Mouse (Mus musculus): Measurements from ENCODE around the gene Egfl7. TPM values are rescaled to one million over a fixed set of nuclear protein-coding genes. Genes with fewer than 3 reads are reported as not detected.
A peak's percentile ranks its signal among the peaks of the same experiment; 100 is the strongest.

The Egfl7 gene
- total RNA-seq, 2 experiments from 2014 or later: 72.2 to 74.3 TPM

GRCm38 (mm10) chr2:26588573-26588972 is 8.8 kb downstream of the Egfl7 start:
- TF ChIP-seq CTCF (conservative IDR thresholded peaks at IDR 0.05): no peak
- peak overlapping the region; percentile 22 for H3K4me3 ChIP-seq
- no peak for DNase-seq (ENCODE audit: low spot score in 2 of 2)
- no peak overlapping the region for H3K27ac ChIP-seq

- DNase-seq (ENCODE audit: low spot score in 2 of 2): no peak
- Histone ChIP-seq H3K4me3 (peak overlapping the region; percentile 22), H3K27ac (no peak overlapping the region)
- TF ChIP-seq CTCF (conservative IDR thresholded peaks at IDR 0.05): no peak
Measured at GRCm38 (mm10) chr2:26589284-26589683, 9.5 kb downstream of the Egfl7 start.

GRCm38 (mm10) chr2:26590282-26590681 is 10.5 kb downstream of the Egfl7 start:
- H3K27ac ChIP-seq: no peak overlapping the region
- TF ChIP-seq CTCF (conservative IDR thresholded peaks at IDR 0.05): no peak
- DNase-seq (ENCODE audit: low spot score in 2 of 2): no peak
- peak overlapping the region; percentile 22; the same call in 1 of the 2 replicates for H3K4me3 ChIP-seq

DNA sequence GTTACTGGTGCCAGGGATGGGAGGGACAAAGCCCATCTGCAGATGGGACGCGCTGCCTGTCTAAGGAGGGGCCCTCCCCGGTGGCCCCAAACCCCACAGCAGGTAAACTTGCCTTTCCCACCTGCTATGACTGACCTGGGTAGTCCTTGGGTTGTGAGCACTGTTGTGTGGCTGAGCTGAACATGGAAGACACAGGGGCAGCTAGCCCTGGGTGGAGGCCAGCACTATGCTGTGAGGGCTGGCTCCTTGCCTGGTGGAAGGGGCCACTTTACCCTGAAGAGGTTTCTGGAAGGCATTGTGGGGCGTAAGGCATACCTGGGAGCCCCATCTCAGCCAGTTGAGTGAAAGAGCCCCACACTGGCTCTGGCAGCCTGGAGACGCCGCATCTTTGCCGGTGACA is 11.1 kb downstream of the Egfl7 start:
- H3K27ac ChIP-seq: no peak overlapping the region
- TF ChIP-seq CTCF (conservative IDR thresholded peaks at IDR 0.05): no peak
- no peak overlapping the region; the same call in 1 of the 2 replicates for H3K4me3 ChIP-seq
- no peak for DNase-seq (ENCODE audit: low spot score in 2 of 2)

DNA sequence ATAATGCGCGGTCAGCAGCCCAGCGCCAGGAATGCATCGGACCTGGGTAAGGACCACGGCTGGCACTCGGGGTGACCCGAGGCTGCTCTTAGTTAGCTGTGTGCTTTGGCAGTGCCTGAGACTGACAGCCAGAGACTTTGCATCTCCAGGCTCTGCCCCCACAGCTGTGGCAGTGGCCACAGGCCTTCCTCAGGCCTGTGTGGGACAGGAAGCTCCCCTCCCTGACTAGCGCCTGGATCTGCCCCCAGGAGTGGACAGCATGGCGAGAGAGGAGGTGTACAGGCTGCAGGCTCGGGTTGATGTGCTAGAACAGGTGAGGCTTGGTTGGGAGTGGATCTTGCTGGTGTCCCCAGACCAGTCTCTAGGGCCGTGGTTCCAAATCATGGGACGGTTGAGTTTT is 11.6 kb downstream of the Egfl7 start:
- H3K4me3 ChIP-seq: no peak overlapping the region; the same call in 1 of the 2 replicates
- DNase-seq (ENCODE audit: low spot score in 2 of 2): no peak
- TF ChIP-seq CTCF (conservative IDR thresholded peaks at IDR 0.05): no peak
- no peak overlapping the region for H3K27ac ChIP-seq

DNA sequence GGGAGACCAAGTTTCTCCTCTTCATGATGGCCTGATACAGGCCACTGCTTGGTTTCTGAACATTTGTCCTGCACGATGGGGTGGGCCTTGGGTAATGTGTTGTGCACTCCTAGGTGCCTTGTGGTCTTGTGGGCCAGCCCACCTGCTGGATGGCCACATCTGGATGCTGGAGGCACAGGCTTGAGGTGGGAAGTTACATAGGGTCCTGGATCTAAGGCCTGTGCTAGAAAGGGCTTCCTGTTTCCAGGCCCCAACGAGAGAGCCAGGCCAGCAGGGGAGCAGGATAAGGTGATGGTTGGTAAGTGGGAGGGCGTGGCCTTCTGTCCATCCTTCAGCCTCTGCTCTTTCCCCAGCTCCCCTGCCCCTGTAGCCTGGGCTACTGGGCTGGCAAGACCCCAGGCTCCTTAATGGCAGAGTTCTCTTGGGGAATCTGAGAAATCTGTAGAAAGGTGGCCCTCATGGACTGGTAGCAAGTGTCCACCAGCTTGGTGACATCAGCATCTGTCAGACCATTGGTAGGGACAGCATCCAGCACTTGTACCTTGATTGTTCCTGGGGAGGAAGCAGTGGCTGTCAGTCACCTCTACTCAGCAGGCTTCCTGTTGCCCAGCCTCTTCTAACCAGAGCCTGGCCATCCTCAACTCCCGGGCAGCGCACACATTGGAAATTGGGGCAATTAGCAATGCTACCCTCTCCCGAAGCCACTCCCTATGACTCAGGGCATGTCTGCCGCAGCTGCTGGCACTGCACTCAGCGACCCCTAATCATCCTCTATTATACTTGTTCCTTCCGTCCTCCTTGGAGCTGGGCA is 13.6 kb downstream of the Egfl7 start:
- no peak for TF ChIP-seq CTCF (conservative IDR thresholded peaks at IDR 0.05)
- no peak overlapping the region for H3K4me3 ChIP-seq
- no peak overlapping the region for H3K27ac ChIP-seq
- DNase-seq (ENCODE audit: low spot score in 2 of 2): no peak

DNA sequence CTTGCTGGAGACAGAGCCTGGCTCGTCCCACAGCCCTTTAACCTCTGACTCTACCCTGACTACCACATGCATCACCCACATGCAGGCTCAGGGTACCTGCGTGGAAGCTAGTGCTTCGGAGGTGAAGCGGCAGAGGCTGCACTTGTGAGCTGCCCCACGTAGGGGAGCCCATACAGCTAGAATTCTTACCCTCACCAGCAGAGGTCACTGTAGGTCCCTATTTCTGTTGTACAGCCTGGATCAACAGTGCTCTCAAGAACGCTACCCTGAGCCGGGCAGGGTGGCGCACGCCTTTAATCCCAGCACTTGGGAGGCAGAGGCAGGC is 14.2 kb downstream of the Egfl7 start:
- TF ChIP-seq CTCF (conservative IDR thresholded peaks at IDR 0.05): peak; percentile 74
- no peak overlapping the region for H3K27ac ChIP-seq
- H3K4me3 ChIP-seq: no peak overlapping the region
- peak in 1 of 2 experiments; percentile 35 for DNase-seq (ENCODE audit: low spot score in 2 of 2)

DNA sequence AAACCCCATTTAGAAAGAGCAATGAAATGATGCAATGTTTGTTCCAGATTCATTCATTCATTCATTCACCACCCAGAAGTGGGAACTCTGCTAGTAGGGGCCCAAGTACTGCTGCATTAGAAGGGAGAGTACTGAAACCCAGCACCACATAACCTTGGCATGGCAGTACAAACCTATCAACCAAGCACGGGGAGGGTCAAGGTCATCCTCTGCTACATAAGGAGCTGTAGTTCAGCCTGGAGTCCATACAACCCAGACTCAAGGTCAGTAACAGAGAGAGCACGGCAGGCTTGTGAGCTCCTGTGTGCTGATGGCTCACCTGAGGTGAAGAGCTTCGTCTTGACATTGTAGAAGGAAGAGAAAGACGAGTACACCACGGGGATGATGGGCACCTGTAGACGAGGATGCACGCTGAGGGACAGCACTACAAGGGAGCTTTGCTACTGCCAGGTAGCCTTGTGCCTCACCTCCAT is 14.7 kb downstream of the Egfl7 start:
- Histone ChIP-seq H3K4me3 (no peak overlapping the region), H3K27ac (no peak overlapping the region)
- no peak for DNase-seq (ENCODE audit: low spot score in 2 of 2)
- TF ChIP-seq CTCF (conservative IDR thresholded peaks at IDR 0.05): no peak

DNA sequence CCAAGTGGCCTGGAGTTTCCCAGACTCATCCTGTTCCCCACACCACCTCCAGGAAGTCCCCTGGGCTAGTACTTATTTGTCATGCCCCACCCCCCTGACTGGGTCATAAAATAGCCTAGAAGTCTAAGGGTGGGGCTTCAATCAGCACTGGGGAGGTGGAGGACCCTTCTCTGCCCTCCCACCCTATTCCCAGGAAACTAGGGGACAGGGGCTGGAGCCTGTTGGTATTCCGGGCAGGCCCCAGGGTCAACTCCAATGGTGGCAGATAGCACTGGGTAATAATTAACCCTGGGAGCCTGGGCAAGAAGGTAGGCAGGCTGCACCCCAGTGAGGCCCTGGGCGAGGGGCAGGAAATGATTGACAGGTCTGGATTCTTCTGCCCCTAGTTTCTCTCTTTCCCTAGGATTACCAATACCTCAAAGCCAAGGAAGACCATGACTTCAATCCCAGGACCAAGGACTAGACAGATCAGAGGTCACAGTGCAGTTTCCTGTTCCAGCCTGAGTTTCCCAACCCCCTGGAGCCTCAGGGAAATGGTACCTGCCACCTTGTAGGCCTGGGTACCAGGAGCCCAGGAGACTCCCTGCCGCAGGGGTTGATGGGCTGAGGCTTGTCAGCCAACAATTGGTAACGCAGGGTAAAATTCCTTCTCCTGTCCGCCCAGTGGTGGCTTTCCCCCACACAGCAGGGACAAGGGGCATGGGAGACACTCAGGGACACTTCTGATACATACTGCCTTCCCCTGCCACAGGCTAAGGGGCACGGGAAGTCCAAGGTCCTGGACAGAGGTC is 15.3 kb downstream of the Egfl7 start:
- Histone ChIP-seq H3K27ac (no peak overlapping the region), H3K4me3 (no peak overlapping the region)
- DNase-seq (ENCODE audit: low spot score in 2 of 2): no peak
- no peak for TF ChIP-seq CTCF (conservative IDR thresholded peaks at IDR 0.05)

DNA sequence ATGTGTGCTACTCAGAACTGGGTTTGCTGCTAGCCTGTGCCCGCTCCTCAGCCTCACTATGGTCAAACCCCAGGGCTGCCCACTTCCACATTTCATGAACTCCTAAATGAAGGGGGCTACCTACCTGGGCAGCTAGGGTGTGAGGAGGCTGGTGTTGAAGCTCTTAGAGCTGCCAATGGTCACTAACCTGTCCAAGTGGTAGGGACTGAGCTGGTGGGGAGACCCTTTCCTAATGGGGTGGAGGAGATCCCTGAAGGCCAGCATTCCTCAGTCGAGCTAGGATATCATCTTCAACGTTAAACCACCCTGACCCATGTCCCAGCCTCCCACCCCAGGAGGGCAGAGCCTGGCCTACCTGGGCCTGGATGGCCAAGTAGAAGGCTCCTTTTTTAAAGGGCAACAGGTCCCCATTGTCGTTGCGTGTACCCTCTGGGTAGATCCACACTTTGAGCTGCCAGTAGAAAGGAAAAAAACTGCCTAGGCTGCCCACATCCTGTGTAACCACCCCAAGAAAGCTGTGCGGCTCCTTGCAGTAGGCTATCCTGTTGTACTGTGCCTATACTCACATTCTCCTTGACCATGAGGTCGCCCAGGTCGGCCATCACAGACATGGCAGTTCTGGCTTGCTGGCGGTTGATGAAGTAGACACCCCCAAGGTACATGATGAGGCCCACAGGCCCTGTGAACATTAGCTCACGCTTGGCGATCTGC is 16.1 kb downstream of the Egfl7 start:
- DNase-seq (ENCODE audit: low spot score in 2 of 2): no peak
- Histone ChIP-seq H3K27ac (no peak overlapping the region), H3K4me3 (no peak overlapping the region)
- no peak for TF ChIP-seq CTCF (conservative IDR thresholded peaks at IDR 0.05)

DNA sequence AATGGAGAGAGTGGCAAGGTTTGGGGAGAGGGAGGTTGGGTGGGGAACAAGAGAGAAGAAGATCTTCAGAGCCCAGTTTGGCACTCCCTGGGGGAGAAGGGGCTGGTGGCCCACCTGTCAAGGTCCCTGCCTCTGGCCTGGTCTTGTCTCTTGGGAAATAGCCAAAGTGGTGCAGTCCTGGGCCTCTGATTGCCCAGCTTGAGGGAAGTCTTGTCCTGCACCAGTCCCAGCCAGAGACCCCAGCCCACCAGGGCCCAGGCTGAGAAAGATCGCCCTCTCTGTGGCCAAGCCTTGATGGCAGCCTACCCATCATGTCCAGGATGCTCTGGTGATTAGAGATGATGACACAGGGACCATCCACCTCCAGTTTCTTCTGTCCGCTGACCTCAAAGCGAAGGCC is 17.1 kb downstream of the Egfl7 start:
- no peak overlapping the region for H3K4me3 ChIP-seq
- no peak for DNase-seq (ENCODE audit: low spot score in 2 of 2)
- no peak overlapping the region for H3K27ac ChIP-seq
- no peak for TF ChIP-seq CTCF (conservative IDR thresholded peaks at IDR 0.05)

- Histone ChIP-seq H3K4me3 (no peak overlapping the region), H3K27ac (no peak overlapping the region)
- no peak for TF ChIP-seq CTCF (conservative IDR thresholded peaks at IDR 0.05)
- no peak for DNase-seq (ENCODE audit: low spot score in 2 of 2)
Measured at GRCm38 (mm10) chr2:26597810-26598209, 18.0 kb downstream of the Egfl7 start.

DNA sequence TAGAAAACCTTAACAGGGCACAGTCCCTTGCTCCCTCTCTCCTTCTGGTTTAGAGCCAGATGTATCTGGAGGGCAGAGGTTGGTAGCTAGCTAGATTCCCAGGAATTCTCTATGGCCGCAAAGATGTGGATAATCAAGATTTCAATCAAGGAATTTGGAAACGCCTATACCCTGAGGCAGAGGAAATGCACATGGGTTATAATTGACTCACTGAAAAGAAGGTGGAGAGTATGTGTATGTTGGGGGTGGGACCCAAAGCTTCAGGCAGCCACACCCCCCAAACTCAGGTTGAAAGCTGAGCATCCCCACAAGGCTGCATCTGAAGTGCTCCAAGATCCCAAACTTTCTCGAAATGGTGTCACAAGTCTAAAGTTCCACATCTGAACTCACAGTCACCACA is 18.6 kb downstream of the Egfl7 start:
- no peak overlapping the region for H3K4me3 ChIP-seq
- no peak for DNase-seq (ENCODE audit: low spot score in 2 of 2)
- no peak overlapping the region for H3K27ac ChIP-seq
- TF ChIP-seq CTCF (conservative IDR thresholded peaks at IDR 0.05): no peak
